Mouse (Mus musculus) heart, adult 2 months (tissue): ENCODE results near the gene Kcnv2.

Source experiments
- CTCF ChIP-seq: fragments of 200-600 bp; IDR thresholded peaks from 2 replicates; pipeline ENCODE4 v1.8.1; 2022; ENCODE audit warnings: antibody characterized with exemption, mild to moderate bottlenecking, moderate library complexity
- EP300 ChIP-seq: fragments of 200-500 bp; IDR thresholded peaks from 2 replicates; pipeline ENCODE4 v1.6.1; 2011; ENCODE audit warnings: low read depth, low read length, control low read depth; ENCODE audit not compliant: insufficient read depth
- POLR2A ChIP-seq: fragments of 200-500 bp; IDR thresholded peaks from 2 replicates; pipeline ENCODE4 v1.6.1; 2011; ENCODE audit warnings: mild to moderate bottlenecking, low read depth, low read length, control low read depth; ENCODE audit not compliant: insufficient read depth

- TF ChIP-seq CTCF = no peak
- TF ChIP-seq POLR2A = no peak
- no peak for TF ChIP-seq EP300
Measured at GRCm38 (mm10) chr19:27322911-27323627, 681 bp downstream of the Kcnv2 start.
